Mouse (Mus musculus) cerebellum, adult 9-11 months (tissue): ENCODE data around the gene Nfil3.

Experiments
- DNase-seq: peaks from one replicate; pipeline ENCODE4 v3.0.0; 2022

Gene Nfil3

DNA sequence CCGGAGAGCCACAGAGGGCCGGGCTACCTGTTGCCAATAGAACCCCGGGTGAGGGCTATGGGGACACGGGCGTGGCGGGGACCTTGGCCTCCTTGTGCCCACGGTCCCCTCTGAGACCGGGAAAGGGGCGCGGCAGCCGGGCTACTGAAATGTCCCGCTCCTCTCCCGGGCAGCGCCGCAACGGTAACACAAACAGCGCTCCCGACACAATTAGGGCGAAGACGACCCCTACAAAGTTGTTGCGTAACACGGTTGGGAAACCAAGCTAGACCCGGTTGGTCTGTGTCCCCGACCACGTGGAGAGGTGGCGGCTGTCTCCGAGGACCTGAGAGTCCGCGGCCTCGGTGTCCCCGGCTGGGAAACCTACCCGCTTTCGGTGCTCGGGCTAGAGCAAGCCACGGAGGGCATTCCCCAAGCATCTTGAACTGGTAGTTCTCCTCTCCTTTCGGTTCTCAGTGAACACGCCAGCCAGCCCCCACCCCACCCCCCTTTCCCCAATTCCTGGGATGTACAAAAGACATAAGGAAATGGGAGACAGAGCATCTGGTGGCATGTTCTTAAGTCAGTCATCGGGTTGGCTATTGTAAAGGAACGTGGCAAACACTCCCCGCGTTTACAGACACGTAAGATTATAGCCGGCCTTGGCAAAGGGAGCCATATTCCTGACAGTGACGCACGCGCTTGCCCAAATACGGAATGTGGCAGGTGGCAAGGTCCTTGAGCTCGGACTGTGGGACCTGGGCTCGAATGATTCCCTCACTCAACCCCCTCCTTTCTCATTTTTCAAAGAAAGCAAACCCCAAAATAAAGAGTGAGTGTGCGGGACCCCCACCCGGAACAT, 788 bp upstream of the Nfil3 start:
- DNase-seq: peak; percentile 76

DNA sequence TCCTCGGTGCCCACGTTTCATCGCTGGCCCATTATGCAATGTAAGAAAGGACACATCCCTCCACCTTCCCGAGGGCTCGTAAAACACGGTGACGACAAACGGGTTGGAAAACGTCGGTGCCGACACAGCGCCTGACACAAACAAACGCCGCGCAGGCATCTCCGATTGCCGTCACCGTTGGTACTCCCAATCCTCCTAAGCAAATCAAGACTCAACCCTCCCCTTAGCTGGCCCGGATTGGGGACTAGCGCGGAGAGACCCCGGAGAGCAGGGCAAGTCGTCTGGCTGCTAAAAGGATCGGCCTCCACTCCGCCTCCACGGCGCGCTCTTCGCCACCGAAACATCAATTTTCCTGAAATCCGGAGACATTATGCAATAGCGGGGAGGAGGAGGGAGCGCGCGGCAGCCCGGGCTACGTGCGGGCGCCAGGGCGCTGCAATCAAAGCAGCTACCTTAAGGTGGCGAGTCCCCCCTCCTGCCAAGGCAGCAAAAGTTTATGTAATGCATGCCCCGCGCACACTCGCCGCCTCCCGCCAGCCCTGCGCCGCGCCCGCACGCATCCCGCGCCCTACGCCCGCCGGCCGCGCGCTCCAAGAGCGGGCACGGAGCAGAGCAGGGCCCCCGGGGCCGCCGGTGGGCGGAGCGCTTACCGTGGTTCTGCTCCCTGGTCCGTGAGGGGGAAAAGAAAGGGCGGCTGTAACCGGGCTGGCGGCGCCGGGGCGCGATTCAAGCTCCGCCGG, 492 bp downstream of the Nfil3 start:
- peak; percentile 91 for DNase-seq

DNA sequence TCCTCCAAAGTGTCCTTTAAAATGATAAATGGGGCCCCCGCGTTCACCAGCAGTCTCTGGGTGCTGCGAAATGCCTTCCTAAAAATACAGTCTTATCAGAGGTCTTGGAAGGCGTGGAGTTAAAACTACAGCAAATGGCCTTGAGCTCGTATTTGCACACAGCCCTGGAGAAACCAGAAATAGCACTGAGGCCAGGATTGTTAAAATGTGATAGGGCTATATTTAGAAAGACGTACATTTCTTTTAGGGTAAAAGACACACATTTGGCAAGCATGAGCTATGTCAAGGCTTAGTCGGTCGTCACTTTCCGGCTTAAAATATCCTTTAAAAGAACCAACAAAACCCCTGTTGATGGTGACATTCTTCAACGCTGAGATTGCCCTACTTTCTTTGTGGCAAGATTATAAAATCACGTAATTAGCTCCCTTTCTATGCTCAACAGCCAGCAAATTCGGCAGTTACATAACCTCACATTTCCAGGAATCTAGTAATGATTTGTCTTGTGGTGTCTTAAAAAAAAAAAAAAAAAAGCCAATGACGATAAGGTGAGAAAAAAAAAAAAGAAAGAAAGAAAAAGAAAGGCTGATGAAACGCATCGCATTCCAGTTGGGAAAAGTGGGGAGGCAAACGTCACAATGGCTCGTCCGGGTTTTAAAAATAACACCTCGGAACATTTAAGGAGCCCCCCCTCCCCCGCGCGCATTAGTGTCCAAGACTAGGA, 1.4 kb downstream of the Nfil3 start:
- peak; percentile 44 for DNase-seq

DNA sequence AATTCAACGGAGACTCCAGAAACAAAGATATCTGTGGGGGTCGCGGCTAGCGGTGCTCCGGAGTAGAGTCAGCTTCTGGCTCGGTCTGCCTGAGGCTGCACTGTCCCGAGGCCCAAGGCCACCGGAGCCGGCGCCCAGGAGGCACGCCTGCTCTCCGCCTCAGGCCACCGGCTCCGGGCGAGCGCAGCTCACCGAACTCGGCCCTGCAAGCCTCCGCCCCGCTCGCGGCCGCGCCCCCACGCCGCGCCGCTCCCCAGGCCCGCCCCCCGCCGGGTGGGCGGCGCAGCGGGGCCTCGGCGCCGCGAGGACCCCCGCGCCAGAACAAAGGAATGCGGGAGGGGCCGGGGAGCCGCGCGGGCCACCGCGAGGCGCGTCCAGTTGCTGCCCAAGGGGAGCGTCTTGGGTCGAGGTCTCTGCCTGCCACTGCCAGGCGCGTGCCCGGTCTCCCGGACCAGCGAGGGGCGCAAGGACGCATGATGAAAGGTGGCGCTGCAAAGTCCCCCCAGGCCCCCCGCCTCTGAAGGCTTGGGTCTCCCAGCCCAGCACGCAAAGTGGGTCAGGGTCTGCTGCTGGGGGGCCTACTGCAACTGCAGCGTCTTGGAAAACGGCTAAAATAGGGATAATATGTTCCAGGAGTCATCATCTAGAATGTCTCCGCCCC, 2.4 kb downstream of the Nfil3 start:
- DNase-seq: peak; percentile 58

DNA sequence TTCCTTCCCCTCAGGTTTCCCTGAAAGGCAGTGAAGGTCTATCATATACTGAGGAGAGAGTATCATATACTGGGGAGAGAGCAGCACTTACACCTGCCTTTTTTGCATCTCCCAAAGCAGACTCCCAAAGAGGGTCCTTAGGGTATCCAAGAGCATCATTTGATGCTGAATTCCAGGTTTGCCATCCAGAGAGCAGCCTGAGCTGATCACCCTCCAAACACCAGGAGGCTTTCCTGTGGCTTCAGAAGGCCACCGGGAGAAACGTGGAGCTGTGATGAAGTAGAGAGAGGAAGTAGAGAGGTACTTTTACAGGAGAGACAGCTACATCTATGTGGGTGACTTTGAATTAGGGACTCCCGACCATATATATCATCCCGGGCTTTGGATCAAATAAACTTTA, 3.1 kb downstream of the Nfil3 start:
- DNase-seq: no peak

DNA sequence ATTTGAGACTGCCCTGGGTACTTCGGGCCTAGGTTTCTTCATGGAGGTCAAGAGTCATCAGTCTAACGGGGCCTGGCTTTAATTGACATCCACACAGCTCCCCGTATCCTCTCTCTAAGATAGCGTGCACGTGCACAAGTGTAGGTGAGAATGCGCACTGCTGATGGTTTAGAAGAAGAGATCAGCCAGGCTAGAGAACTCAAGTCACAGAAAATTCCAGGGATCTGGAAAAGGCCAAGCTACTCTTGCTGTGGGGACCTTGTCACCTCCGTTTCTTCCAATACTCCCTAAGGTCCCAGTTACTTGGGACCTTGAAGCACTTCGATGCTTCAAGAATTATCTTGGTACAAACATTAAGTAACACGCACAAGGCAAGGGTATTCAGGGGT, 3.7 kb downstream of the Nfil3 start:
- no peak for DNase-seq

DNA sequence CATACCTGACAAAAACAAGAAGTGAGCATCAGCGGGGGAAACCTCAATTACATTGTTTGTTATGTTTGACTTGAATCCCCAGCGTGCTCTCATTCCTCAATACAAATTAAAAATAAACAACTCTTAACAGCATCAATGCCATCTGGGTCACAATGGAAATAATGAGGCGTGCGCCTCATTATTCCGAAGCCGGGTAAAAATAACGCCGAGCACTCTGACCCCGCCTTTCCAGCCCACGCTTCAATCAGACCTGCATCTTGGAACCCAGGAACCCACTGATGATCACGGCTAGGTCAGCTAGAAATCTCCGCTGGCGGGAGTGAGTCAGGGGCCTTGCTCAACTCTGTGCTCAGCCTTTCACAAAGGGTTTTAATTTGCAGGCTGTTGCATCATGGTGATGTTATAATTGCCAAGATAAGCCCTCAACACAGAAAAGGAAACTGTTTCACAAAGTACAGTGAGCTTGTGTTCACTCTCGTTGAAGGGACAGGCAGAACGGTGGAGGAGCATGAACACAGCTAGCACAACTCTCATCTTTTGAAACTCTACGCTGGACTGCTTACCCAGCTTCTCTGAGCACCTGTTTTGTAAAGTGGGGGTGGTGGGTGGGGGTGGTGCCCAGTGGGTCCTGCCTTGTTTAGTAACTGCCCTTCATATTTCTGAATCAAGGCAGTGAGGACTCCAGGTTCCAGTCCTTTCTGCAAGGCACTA, 4.2 kb downstream of the Nfil3 start:
- no peak for DNase-seq

DNA sequence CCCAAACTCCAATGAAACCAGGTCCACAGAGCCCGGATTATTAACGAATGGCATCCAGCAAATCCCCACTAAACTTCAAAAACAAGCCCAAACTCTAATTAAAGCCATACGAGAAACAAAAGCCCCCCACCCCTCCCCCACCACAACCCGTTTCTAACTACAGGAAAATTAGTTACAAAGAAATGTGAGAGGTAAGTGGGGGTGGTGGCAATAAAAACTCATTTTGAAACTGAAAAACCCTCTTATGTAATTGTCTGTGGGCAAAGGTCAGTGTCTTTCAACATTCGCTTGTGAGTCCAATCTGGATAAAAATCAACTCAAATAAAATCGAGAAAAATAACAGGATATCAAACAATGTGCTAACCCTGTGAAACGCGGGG, 4.8 kb downstream of the Nfil3 start:
- no peak for DNase-seq

DNA sequence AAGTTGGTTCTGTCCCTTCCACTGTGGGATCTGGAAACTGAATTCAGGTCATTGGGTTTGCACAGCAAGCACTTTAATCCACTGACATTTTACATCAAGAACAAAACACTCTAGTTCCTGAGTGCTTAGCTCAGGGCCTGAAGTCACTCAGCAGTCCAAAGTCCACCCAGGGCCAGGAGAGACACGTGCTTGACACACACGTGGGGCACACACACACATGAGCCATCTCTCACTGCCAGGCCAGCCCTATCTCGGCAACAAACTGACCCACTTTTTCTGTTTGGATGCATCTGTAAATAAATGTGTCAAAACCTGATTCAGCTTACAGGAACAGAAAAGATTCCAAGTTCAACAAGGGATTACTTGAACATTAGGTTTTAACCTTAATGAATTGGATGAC, 6.2 kb downstream of the Nfil3 start:
- DNase-seq: no peak

DNA sequence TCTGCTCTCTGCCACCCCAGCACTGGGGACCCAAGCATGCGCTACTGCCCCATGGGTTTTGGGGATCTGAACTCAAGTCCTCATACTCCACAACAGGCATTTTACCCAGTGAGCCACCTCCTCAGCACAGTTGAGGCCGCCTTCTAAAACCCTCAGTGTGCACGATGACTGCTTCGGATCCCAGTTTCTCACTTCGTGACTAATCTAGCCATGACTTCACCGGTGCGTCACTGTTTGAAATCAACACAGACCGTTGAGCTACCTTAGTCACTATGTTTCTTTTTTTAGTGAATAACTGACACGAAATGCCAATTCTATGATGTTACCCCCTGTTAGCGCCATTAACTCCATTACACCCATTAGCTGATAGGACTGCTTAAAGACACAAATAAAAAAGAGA, 7.4 kb downstream of the Nfil3 start:
- DNase-seq: no peak

DNA sequence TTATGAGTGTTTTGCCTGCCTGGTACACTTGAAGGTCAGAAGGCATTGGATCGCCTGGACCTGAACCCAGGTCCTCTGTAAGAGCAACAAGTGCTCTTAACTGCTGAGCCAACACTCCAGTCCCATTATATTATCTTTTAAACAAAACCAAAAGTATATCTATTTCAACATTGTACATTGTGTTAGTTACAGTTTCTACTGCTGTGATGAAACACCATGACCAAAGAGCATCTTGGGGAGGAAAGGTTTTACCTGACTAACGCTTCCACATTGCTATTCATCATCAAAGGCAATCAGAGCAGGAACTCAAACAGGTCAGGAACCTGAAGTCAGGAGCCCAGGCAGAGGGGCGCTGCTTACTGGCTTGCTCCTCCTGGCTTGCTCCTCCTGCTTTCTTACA, 8.2 kb downstream of the Nfil3 start:
- no peak for DNase-seq

DNA sequence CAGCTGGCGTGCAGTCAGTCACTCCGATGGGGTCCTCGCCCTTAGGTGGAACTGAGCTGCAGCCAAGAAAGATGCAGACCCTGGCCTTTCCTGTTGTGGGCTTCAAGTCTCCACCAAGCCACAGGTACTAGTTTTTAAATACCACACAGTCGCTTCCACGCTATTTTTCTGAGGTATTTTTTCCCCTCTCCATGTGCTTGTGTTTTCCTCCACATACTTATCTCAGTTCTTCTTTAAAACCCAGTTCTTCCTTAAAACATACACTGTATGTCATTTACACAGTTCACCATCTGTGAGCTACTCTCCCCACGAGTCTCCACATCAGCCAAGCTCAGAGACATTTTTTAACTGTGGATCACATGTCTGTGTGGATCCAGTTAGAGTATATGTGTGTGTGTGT, 10.0 kb downstream of the Nfil3 start:
- no peak for DNase-seq

DNA sequence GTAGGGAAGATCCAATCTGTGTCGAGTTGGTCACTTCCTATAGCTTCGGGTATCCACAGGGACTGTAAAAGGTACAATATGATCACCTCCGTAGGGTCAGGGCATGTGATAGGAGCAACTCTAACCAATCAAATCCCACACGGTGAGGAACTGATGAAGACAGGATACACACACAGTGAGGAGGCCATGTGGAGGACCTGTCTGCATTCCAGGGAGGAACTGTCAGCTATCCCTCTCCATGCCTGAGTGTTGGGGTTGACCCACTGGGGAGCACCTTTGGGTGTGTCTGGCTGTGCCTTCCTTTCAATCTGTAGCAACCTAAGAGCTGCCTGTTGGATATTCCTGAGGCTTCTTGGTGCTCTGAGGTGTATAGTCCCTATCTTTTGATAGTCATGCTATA, 18.0 kb downstream of the Nfil3 start:
- DNase-seq: no peak

DNA sequence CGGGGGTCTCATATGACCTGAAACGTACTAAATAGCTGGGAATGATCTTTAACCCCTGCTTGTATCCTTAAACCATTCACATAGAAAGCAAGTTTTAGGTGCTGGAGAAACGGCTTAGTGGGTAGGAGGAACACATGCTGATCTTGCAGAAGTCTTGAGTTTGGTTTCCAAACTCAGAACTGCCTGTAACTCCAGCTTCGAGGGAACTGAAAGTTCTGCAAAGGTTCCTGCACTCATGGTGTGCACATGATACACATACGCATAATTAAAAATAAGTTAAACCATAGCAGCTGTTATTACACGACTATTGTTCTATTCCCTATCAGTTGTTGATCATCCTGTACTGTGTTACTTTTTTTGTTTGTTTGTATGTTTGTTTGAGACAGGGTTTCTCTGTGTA, 18.5 kb downstream of the Nfil3 start:
- no peak for DNase-seq

DNA sequence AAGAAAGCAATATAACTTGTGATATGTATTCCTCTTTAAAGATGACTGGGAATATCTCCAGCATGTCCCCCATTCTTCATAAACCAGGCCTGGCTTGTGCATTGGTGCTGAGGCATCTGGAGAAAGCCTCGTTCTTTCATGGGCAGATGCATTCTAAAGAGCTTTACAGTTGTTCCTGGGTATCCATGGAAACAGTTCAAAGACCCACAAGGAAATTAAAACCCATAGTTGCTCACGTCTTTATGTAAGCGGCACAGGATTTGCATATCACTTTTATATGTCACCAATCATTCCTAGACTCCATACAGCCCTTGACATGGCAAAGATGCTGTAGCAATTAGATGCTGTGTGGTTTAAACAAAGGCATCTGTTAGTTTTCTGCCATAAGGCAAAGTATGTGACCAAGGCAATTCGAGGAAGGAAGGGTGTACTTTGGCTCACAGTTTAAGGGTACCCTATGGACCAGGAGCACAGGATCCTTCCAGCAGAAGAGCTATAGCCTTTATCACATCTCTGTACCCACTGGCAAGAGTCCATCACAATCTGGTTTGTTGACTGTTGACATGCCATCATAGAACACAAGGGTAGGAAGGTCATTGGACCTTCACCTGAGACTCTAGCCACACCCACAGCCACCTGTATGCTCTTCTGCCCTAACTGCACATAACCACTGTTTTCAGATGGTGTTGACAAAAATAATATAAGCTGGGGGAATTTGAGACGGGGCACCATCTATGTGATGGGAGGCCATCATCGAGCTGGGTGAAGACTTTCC, 26.9 kb downstream of the Nfil3 start:
- DNase-seq: no peak

DNA sequence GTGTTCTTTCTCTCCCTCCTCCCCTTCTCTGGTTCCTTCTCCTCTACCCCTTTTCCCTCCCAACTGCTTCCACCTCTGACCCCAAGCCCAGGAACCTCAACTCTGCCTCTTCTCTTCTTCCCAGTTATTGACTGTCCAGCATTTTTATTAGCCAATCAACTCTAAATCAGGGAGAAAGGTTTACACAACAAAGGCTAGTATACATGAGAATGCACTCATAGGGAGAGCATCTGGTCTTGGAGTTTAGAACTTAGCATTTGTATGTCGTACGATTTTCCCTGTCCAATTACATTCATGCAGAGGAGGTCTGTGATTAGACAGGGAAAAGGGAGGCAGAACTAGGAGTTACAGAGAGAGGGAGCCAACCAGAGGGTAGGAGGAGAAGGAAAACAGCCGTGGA, 31.7 kb downstream of the Nfil3 start:
- DNase-seq: no peak

DNA sequence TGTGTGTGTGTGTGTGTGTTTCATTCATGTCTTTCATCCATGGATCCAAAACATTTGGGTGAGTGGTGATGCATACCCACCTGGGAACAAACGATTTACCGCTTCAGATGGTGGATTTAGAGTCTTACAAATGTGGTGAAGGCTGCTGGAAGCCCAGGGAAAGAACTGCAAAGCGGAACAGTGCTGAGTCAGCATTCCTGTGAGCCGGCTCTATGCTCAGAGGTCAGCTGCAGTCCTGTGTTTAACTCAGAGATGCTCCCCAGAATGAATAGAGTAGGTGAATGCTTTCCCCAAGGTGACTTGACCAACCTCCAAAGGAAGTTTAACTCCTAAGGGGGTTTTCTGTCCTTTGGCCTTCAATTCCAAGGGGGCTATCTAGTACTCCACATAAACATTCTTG, 33.3 kb downstream of the Nfil3 start:
- no peak for DNase-seq

DNA sequence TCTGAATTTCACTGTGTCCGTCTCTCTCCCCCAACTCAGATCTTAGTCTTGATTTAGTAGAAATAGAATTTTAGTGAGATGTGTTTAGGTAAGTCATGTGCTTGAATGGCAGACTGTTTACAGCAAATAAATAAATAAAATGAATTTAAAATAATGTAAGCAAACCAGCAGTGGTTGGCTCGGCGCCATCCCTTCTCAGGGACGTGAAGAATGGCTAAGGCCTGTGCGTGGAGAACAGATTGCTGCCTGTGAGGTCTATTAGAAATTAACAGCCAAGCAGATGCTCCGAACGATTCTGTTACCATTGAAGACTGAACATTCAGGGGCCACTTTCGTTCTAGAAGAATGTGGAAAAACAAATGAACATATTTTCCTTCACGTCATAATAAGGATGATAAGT, 35.1 kb downstream of the Nfil3 start:
- no peak for DNase-seq

DNA sequence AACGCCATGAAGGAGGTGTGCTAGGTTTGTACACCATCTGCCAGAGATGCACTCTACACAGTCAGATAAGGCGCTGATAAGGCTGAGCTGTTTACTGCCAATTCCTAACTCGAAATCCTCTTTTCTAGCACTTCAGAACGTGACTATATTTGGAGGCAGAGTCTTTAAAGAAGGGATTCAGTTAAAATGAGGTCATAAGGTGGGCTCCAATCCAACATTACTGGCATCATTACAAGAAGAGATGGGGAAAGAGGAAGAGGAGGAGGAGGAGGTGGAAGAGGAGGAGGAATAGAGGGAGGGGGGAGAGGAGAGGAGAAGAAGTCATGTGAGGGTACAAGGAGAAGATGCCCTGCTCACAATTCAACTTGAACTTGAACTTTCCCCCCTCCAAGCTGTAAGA, 36.8 kb downstream of the Nfil3 start:
- no peak for DNase-seq

DNA sequence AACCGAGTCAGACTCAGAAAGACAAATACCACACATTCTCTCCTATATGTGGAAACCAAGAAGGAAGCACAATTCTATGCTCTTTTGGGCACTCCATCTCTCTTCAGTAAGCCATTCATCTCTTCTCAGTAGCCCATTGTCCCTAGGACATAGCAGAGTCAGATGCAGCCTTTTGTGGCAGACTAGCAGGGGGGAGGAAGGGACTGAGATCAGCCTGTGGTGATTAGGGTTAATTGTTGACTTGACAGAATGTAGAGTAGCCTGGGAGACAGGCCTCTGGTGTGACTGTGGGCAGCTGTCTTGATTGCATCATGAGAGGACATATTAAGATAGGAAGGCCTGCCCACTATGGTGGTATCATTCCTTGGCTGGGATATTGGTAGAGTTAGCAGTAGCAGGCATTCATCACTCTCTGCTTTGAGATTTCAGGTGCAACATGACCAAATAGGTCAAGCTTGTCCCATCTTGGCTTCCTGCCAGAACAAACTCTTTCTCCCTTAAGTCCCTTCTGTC, 37.9 kb downstream of the Nfil3 start:
- no peak for DNase-seq

DNA sequence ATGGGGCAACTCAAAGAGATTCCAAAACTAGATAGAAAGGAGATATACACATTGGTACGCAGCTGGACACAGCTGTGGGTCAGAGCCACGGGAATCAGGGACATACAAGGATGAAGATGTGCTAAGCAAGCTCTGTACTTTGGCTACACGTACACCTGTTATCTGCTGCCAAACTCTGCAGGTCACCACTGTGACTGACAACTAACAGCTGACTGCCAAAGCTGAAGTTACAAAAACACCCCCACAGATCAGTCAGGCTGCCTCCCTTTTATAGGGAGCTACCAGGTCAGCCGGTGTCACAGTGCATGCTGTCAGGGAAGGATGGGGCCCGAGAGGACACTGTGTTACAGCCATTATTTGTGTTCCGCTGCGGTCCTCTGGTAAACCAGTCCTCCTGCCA, 39.9 kb downstream of the Nfil3 start:
- no peak for DNase-seq

DNA sequence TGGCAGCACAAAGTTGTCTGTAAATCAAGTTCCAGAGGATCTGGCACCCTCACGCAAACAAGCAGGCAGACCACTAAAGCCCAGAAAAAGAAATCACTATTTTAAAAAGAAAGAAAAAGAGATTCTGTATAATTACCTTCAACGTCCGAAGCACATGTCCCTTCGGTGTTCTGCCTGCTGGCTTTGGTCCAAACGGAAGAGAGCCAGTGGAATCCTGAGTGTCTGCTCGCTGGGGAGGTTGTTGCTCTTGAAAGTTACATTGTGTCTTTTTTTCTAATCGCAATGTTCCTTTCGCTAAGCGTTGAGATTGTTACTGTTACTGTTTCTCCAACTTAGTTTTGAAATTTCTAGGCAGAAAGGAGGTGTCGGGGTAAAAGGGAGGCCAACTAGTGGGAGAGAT, 50.3 kb downstream of the Nfil3 start:
- peak; percentile 25 for DNase-seq
